Mouse (Mus musculus) spleen, embryonic (tissue): ENCODE measurements around the gene Gm3336.

Source experiments
- CTCF ChIA-PET: fragments of 350-600 bp; sonication (Branson Sonifier 250); formaldehyde crosslinking; loops from one replicate; lab custom pipeline; 2022; lab: Charles Lee

The Gm3336 gene

DNA sequence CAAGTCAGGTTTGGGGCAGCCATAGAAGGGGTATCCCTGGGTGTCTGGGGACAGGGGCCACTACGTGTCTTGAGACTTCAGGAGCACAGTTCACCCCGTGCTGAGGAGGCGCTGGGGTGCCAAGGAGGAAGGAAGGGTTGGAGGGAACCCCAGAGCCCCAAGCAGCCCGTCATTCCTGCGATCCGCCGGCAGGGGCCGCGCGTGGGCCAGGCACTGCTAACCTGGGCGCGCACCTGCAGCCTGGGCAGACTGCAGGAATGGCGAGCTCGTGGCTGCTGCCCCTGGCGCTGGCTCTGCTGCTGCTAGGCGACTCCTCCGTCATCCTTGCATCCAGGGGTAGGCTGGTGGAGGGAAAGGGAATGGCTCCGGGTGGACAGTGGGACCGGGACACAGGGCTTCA, at the start of gene Gm3336:
Gm3336 (plus strand) TSS at position 247 of the 400 bp plus-strand sequence.
- CTCF ChIA-PET: interaction anchor here (0.7 to 1.1 kb wide), 3 partner anchors 17 to 658 kb away, joined by 3 read pairs; partner anchors contain the start of gene Rab3a

DNA sequence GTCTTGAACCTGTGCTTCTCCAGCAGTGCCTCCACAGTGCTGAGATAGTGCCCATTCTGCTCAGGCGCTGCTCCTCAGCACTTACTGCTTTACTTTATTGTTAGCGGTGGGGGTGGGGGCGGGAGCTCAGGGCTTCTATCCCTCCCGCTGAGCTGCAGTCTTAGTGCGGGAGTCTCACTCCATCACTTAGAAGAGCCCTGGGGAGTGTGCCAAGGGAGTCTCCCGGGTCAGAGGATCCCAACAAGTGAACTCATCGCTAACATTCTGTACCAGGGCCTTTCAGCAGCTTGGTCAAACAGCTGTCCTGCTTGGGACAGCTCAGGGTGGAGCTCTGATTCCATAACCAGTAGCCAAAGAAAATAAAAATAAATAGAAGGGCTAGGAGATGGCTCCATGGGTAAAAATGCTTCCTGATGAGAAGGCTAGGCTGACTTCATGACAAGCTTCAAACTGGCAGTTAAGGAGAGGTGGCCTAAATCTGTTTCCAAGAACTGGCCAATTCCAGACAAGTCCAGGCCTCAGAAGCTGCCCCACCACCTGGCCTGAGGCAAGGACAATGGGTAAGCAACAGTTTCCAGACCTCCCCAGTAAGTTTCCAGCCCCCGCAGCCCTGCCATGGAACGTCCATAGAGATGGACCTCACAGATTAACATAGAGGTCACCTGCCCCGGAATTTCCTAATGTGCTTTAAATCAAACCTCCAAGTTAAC, 46.6 kb upstream of the Gm3336 start:
- CTCF ChIA-PET: interaction anchor here (0.6 to 0.9 kb wide), 2 partner anchors 28 to 149 kb away, joined by 3 to 4 read pairs; no protein-coding TSS in a partner anchor

DNA sequence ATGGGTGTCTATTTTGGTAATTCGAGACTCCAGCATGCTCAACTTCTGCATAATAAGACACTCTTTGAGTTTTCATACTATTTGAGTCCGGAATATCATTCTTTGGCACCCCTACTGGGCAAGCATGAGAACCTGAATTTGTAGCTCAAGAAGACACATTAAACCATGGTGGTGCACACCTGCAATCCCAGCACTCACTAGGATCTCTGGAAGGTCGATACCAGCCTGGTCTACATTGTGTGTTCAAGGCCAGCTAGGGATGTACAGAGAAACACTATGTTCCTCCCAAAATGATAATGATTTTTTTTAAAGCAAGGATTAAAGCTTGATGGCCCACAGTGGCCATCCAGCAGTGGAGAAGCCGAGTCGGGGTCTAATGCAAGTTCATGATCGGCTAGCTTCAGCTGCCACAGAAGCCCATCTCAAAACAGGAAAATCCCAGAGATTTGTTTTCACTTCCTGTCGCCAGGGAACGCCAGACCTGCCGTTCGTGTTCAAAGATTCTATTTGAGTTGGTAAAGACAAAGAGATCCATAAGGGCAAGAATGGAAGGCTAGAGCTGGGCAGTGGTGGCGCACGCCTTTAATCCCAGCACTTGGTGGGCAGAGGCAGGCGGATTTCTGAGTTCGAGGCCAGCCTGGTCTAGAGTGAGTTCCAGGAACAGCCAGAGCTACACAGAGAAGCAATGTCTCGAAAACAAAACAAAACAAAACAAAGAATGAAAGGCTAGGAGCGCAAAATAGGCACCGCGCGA, 45.8 kb upstream of the Gm3336 start:
- CTCF ChIA-PET: interaction anchor here (0.6 to 1.6 kb wide), 3 partner anchors 27 to 149 kb away, joined by 3 to 4 read pairs (median 4); no protein-coding TSS in a partner anchor

DNA sequence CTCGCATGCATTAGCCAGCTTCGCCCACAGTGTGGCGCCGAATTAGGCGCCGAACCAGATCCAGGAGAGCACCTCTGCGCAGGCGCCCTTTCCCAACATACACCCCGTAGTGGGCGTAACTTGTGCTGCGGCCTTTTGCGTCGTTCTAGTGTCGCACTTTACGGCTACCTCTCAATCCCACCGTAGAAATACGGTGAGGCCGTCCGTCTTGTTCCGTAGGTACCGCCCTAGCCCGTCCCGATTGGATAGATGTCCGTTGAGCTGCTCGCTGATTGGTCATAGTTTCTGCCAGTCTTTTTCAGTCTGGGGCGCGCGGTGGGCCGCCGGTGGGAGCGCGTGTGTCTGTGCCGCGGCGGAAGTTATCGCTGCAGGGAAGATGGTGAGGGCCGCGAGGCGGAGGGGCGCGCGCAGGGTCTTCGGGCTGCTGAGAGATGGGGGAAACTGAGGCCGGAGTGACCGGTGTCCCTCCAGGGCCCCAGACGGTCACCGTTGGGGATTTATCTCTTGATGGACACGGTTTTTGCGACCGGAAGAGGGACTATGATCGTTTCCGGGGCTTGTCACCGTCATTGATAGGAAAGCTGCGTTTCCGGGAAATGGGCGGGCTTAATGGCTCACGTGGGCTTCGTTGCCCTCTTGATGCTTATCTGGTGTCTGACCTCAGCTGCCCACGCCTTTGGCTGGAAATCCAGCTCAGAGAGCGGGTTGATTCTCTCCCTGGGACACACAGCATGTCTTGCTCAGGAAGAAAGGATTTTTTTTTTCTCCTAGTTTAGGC, 45.1 kb upstream of the Gm3336 start, which contains the start of gene Lsm4:
Lsm4 (plus strand) TSS at position 170 of the 778 bp plus-strand sequence.
- CTCF ChIA-PET: interaction anchor here (0.6 to 1.6 kb wide), 3 partner anchors 26 to 195 kb away, joined by 3 to 4 read pairs (median 3); no protein-coding TSS in a partner anchor

DNA sequence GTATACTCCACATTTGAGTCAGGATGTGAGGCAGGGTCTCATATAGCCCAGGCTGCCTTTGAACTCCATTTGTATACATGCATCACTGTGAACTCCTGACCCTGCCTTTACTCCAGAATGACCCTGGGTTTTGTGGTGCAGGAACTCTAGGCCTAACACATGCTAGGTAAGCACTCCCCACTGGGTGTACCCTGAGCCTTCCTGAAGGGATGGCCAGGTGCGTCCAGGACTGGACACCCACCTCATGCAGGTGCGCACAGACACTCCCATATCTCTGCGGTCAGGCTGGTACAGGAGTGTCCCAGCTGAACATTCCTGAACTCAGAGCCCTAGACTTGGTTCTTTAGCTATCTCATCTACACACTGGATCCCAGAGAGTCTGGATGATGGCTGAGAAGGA, 44.2 kb upstream of the Gm3336 start:
- CTCF ChIA-PET: no interaction called here

DNA sequence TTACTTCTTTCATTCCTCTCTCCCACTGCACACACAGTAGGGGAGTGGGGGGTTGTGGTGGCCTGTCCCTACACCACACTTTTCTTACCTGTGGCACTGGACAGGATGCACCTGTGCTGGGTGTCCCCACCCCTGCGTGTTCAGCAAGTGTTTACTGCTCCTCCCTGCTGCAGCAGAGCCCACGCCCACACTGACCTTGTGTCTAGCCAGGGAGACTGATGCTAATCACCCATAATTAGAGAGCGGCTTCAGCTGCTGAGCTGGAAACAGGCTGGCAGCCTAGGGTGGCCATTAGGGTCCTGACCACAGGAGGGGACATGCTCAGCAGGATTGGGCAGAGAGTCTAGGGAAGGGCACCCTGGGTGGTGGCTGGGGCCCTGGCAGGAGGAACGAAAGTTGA, 43.6 kb upstream of the Gm3336 start:
- CTCF ChIA-PET: interaction anchor here (0.5 to 0.7 kb wide), 2 partner anchors 22 to 27 kb away, joined by 3 to 4 read pairs; no protein-coding TSS in a partner anchor

DNA sequence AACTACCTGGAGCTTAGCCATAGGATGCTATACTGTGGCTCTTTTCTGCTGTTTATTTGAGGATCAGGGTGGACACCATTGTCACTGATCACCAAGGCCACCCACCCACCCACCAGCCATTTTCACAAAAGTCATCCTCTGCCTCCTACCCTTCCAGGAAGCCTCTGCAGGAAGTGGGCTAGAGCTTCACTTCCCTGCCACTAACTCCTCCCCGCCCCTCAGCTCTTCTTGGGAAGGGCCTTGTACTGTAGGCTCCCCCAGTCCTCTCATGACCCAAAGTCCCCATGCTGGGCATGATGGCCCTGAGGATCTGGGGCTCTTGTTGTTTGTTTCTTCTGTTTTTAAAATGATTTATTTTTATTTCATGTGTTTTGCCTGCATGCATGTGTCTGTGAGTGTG, 43.0 kb upstream of the Gm3336 start:
- CTCF ChIA-PET: interaction anchor here (0.5 to 0.7 kb wide), 2 partner anchors 22 to 27 kb away, joined by 3 to 4 read pairs; no protein-coding TSS in a partner anchor

DNA sequence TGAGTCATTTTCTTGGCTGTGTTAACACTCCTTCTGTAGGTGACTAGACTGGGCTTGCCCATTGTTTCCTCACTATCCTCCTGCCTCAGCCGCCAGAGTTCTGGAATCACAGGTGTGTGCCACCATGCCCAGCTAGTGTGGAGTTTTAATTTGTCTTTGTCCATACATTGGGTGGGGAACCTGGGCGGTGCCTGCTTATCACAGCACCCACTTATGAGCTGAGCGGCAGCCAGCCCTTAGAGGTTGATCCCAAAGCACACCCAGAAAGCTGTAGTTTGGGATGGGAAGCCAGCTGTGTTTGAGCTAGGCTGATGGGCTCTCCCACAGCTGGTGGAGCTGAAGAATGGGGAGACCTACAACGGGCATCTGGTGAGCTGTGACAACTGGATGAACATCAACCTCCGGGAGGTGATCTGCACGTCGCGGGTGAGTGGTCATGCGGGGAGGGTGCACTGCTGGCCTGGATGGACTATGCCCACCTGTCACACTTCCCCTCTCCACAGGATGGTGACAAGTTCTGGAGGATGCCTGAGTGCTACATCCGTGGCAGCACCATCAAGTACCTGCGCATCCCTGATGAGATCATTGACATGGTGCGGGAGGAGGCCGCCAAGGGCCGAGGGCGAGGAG, 40.8 kb upstream of the Gm3336 start:
- CTCF ChIA-PET: interaction anchor here (0.7 to 1.0 kb wide), 3 partner anchors 18 to 78 kb away, joined by 3 to 8 read pairs (median 3); no protein-coding TSS in a partner anchor

DNA sequence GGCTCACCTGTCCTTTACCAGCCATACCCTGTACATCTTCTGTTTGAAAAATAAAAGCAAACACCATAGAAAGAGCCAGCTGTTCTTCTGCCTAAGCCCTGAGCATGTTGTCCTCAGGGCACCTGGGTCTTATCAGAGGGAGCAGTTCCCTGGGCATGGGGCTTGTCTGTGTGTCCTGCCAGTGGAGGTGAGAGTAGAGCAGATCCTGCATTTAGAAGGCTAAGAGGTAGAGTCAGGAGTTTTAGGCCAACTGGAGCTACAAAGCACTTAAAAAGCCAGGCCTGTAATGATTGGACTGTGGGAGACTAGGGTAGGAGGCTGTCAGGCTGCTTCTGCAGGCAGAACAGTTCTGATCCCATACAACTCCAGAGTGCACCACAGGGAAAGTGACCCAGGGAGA, 39.7 kb upstream of the Gm3336 start:
- CTCF ChIA-PET: no interaction called here

DNA sequence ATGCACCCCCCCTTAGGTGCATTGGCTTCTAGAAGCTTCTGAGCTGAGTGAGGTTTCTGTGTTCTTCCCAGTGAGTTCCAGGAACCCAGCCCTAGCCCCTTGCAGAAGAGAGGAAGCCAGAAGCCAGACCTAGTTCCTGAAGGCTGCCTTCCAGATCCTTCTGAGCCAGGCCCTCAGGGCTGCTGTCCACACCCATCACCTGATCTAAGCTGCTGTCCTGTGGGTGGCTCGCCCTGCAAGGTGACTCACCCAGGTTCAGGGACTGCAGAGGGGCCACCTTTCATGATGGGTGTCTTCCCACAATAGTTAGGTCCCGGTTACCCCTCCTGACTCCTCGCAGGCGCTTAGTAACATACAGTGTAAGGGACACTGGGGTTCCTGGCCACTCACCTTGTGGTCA, 38.9 kb upstream of the Gm3336 start:
- CTCF ChIA-PET: no interaction called here

DNA sequence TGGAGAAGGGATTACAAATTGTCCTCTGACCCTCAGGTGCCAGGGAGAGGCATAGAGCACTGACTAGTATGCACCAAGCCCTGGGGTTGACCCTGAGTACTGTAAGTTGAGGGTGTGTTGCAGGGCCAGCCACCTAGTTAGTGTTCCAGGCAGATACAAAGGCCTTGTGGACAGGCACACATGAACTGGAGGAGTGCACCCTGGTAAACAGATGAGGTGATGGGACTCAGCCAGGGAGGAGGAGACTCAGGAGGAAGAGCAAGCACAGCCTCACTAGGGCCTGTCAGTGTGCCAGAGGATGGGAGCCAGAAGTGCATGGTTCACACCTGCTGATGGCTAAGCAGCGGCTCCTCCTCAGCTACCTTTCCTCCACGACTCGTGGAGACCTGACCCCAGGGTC, 38.3 kb upstream of the Gm3336 start:
- CTCF ChIA-PET: no interaction called here

DNA sequence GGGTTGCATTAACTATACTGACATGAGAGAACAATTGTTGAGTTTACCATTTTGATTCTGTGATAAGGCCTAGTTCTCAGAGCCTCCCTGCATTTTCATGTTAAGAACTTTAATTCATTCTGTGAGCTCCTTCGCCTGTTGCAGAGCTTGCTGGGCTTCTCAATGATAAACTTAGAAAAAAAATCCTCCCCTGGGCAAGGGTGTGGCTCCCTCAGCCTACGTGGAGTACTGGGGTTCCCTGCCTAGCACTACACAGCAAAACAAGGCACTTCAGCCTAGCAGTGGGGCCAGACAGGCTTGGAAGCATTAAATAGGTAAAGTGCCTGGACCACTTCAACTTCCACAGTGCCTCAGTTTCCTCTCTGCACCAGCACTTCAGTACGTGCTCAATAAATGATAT, 36.9 kb upstream of the Gm3336 start:
- CTCF ChIA-PET: no interaction called here

DNA sequence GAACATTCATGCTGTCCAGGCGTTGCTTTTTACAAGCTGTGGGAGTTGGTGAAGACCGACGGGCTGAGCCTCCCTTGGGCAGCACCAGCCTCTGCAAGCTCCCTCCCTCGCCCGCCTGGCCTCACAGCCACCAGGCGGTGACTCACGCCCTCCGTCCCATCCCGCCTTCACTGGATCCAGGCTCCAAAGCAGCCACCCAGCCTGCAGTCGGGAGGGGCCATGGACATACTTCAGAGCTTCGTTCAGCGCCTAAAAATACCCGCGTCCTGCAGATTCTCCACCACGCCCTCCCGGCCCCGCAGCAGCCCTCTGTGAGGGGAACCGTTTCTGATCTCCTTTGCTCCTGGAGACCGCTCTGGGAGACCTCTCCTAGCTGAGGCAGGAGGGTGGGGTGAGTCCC, 36.1 kb upstream of the Gm3336 start:
- CTCF ChIA-PET: interaction anchor here (0.7 kb wide), 1 partner anchor 23 kb away, joined by 3 read pairs; no protein-coding TSS in a partner anchor

DNA sequence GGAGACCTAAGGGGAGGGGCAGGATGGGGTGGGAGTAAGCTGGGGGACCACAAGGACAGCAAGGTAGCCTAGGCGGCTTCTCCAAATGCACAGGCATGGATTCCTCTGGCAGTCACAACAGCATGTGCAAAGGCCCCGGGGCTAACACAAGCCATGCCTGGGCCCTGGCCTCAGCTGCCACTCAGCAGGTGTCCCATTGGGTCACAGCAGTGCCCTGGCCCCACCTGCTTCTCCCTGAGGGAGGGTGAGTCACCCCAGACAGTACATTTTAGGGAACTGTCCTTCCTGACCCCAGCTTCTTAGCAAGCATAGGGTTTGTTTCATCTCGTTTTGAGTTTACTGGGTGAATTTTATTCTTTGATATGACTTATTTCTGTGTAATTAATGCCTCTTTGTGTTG, 35.7 kb upstream of the Gm3336 start:
- CTCF ChIA-PET: no interaction called here

DNA sequence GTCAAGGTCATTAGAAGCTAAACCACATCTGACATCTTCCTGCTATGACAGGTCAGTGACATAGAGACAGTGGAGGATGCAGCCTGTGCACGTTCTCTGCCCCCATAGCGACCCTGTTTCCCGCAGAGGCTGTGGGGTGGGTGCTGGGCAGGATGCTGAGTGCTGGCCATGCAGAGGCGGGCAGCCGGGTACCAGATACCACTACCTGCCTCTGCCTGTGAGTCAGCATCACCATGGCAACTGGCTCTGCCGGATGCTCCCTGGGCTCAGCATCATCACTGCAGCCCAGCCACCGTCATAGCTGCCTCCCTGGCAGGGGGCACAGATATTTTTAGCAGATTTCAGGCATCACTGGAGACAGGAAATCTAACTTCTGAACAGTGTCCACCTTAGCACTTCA, 34.1 kb upstream of the Gm3336 start:
- CTCF ChIA-PET: no interaction called here

DNA sequence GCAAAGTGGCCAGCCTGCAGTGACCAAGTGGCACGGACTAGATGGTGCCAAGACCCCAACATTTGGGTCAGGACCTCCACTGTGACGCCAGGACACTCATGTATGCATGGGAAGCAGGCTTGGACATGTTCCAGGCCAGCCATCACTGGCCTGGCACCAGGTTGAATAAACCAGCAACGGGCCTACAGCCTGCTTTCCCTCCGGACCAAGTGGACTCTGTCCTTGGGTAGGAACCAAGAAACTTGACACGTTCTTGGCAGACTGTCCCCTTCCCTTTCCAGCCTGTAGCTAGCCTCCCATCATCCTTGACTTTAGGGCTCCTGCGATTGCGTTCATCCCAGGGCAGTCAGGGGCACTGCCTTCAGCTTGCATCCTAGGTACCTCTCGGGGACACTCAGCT, 30.8 kb upstream of the Gm3336 start:
- CTCF ChIA-PET: no interaction called here

DNA sequence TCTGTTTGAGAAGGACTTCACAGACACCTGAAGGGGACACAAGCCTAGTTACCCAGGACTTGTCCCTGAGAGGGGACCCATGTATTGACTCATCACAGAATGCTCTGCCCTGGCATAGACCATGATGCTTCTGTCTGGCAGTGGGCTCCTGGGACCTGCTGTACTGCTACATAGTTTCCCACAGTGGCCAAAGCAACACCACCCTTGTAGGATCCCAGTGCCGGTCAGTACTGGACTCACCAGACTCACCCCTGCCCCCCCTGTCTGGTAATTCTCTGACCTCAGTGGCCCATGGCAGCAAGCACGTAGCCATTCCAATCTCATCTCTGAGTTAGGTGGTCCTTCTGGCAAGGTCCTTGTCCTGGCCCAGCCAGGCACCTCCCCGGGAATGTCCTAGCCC, 30.2 kb upstream of the Gm3336 start:
- CTCF ChIA-PET: no interaction called here

DNA sequence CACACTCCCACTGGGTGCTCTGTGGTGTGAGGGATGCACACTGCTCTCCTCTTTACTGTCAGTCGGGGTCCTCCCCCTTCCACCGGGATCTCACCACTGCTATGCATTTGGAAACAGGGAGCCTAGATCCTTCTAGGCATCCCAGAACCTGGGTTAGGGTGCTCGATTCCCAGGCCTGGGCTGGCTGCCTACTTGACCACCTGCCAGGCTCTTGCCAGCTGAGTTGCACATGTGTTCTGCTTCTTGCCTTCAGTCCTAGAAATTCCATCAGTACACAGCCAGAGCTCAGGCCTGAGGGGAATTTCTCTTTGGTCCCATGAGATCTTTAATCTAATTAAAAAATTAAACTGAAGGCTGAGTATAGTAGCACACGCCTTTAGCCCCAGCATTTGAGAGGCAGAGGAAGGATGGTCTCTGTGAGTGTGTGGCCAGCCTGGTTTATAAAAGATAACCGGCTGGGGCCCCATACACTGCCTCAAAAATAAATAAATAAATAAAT, 28.4 kb upstream of the Gm3336 start:
- CTCF ChIA-PET: no interaction called here

DNA sequence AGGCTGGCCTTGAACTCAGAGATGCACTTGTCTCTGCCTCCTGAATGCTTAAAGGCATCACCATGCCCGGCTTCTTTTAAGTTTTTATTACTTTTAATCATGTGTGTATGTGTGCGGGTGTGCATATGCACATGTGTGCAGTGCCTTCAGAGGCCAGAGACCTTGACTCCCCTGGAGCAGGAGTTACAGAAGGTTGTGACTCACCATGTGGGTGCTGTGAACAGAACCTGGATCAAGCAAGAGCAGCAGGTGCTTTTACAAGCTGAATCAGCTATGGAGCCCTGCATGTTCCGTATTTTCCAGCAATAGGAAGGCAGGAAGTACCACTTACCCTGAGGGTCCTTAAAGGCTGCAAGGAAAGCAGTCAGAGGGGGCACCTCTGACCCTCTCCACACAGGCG, 27.1 kb upstream of the Gm3336 start:
- CTCF ChIA-PET: no interaction called here

DNA sequence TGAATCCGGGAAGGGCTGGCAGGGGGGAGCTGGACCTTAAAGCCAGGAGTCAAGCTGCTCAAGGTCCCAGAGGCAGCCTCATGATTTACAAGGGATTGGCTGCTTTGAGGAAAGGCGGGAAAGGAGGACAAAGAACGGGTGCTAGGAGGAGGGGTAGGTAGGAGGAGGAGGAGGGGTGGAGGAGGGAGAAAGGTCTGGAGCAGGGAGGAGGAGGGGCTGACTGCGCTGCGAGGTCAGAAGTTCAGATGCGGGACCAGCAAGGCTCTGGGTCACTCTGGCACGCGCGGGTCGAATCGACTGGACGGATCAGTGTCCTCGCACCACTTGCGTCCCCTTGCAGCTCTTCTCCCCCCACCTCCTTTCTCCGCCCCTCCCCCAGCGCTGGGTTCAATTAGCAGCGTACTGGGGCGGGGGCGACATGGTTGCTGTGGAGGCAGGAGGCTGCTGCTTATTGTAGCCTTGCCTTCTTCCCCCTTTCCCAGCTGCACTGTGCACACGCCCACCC, 26.6 kb upstream of the Gm3336 start:
- CTCF ChIA-PET: no interaction called here

DNA sequence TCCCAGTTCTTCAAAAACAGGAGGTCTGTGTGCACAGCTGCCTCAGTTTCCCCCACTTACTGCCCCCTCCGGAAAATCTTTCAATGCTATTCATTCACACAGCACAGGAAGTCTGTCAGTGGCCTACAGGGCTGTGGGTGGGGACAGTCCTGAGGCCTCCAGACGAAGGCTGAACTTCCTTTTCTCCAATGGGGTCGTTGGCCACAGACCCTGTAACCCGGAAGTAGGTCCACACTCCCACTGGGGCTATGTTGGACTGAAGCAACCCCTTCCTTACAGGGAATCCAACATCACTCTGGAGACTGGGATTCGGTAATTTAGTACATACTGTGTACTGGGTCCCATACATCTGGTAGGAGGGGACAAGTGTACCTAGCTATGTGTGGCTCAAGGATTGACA, 24.7 kb upstream of the Gm3336 start:
- CTCF ChIA-PET: no interaction called here
